Mouse (Mus musculus): ENCODE results near the gene Mrpl45. TPM values are rescaled to one million over a fixed set of nuclear protein-coding genes. Genes with fewer than 3 reads are reported as not detected.
"Not testable (repeated sequence)": the region's sequence is repeated elsewhere in the genome, so short reads cannot be mapped to it uniquely, and the experiment has no call there.

Gene Mrpl45
- polyA plus RNA-seq, 1 experiment from 2014 or later: 21.2 TPM

- Histone ChIP-seq H3K4me1 (ENCODE audit: control insufficient read depth, low read depth, low read length) (peaks cover 2% of the 10 kb centered on the region), H3K27ac (ENCODE audit: low read length) (no peak overlapping the region), H3K9ac (ENCODE audit: low read depth, low read length) (no peak overlapping the region), H3K9me3 (replicated peaks; ENCODE audit: control insufficient read depth, low read length) (no peaks in the 10 kb centered on the region), H3K36me3 (ENCODE audit: control insufficient read depth, insufficient read depth) (no peaks in the 10 kb centered on the region), H3K4me2 (ENCODE audit: low read depth, low read length) (no peak overlapping the region), H3K27me3 (ENCODE audit: control insufficient read depth, insufficient read depth, low read depth, low read length) (no peaks in the 10 kb centered on the region), H3K4me3 (ENCODE audit: low read depth, low read length) (no peak overlapping the region)
- ATAC-seq (ENCODE audit: low read depth): no peak
- 63% methylated on average over 9 of the region's 9 CpGs for WGBS (ENCODE audit: insufficient replicate concordance)
These were observed 31.8 kb downstream of the Mrpl45 start for GRCm38 (mm10) chr11:97347291-97347690.

- H3K4me1 ChIP-seq (ENCODE audit: control insufficient read depth, low read depth, low read length): peaks cover 2% of the 10 kb centered on the region
- H3K9me3 ChIP-seq (replicated peaks; ENCODE audit: control insufficient read depth, low read length): no peaks in the 10 kb centered on the region
- no peak overlapping the region for H3K4me3 ChIP-seq (ENCODE audit: low read depth, low read length)
- H3K27ac ChIP-seq (ENCODE audit: low read length): no peak overlapping the region
- no peak overlapping the region for H3K9ac ChIP-seq (ENCODE audit: low read depth, low read length)
- H3K4me2 ChIP-seq (ENCODE audit: low read depth, low read length): no peak overlapping the region
- peak; percentile 68 for ATAC-seq (ENCODE audit: low read depth)
- H3K36me3 ChIP-seq (ENCODE audit: control insufficient read depth, insufficient read depth): no peaks in the 10 kb centered on the region
- WGBS (ENCODE audit: insufficient replicate concordance): 24% methylated on average over 2 of the region's 2 CpGs
- no peaks in the 10 kb centered on the region for H3K27me3 ChIP-seq (ENCODE audit: control insufficient read depth, insufficient read depth, low read depth, low read length)
These were observed 34.5 kb downstream of the Mrpl45 start for GRCm38 (mm10) chr11:97350035-97350434.

GRCm38 (mm10) chr11:97352027-97352684 lies 36.6 kb downstream of the Mrpl45 start, which contains the start of gene Gpr179:
TSS of gene Gpr179 (minus strand) at chr11:97352077.
- no peaks in the 10 kb centered on the region for H3K9me3 ChIP-seq (replicated peaks; ENCODE audit: control insufficient read depth, low read length)
- H3K36me3 ChIP-seq (ENCODE audit: control insufficient read depth, insufficient read depth): no peaks in the 10 kb centered on the region
- H3K4me3 ChIP-seq (ENCODE audit: low read depth, low read length): no peak within 1 kb of the TSS
- H3K4me2 ChIP-seq (ENCODE audit: low read depth, low read length): no peak within 1 kb of the TSS
- H3K27me3 ChIP-seq (ENCODE audit: control insufficient read depth, insufficient read depth, low read depth, low read length): no peaks in the 10 kb centered on the region; the same call in 1 of the 2 replicates
- ATAC-seq (ENCODE audit: low read depth): no peak
- H3K4me1 ChIP-seq (ENCODE audit: control insufficient read depth, low read depth, low read length): peaks cover 2% of the 10 kb centered on the region
- H3K27ac ChIP-seq (ENCODE audit: low read length): no peak within 1 kb of the TSS
- 73% methylated on average over 3 of the region's 3 CpGs for WGBS (ENCODE audit: insufficient replicate concordance)
- no peak within 1 kb of the TSS for H3K9ac ChIP-seq (ENCODE audit: low read depth, low read length)

GRCm38 (mm10) chr11:97352935-97353597 lies 37.5 kb downstream of the Mrpl45 start:
- Histone ChIP-seq H3K9ac (ENCODE audit: low read depth, low read length) (no peak overlapping the region), H3K27ac (ENCODE audit: low read length) (no peak overlapping the region), H3K4me1 (ENCODE audit: control insufficient read depth, low read depth, low read length) (peaks cover 2% of the 10 kb centered on the region), H3K4me3 (ENCODE audit: low read depth, low read length) (no peak overlapping the region), H3K27me3 (ENCODE audit: control insufficient read depth, insufficient read depth, low read depth, low read length) (no peaks in the 10 kb centered on the region; the same call in 1 of the 2 replicates), H3K36me3 (ENCODE audit: control insufficient read depth, insufficient read depth) (no peaks in the 10 kb centered on the region), H3K9me3 (replicated peaks; ENCODE audit: control insufficient read depth, low read length) (no peaks in the 10 kb centered on the region), H3K4me2 (ENCODE audit: low read depth, low read length) (no peak overlapping the region)
- ATAC-seq (ENCODE audit: low read depth): no peak
- 53% methylated on average over 4 of the region's 4 CpGs for WGBS (ENCODE audit: insufficient replicate concordance)

GRCm38 (mm10) chr11:97354646-97355045 lies 39.1 kb downstream of the Mrpl45 start:
- ATAC-seq (ENCODE audit: low read depth): no peak
- H3K4me1 ChIP-seq (ENCODE audit: control insufficient read depth, low read depth, low read length): peaks cover 2% of the 10 kb centered on the region
- H3K4me2 ChIP-seq (ENCODE audit: low read depth, low read length): no peak overlapping the region
- H3K27ac ChIP-seq (ENCODE audit: low read length): no peak overlapping the region
- H3K4me3 ChIP-seq (ENCODE audit: low read depth, low read length): no peak overlapping the region
- no peaks in the 10 kb centered on the region; the same call in 1 of the 2 replicates for H3K27me3 ChIP-seq (ENCODE audit: control insufficient read depth, insufficient read depth, low read depth, low read length)
- H3K9ac ChIP-seq (ENCODE audit: low read depth, low read length): no peak overlapping the region
- H3K9me3 ChIP-seq (replicated peaks; ENCODE audit: control insufficient read depth, low read length): no peaks in the 10 kb centered on the region
- H3K36me3 ChIP-seq (ENCODE audit: control insufficient read depth, insufficient read depth): no peaks in the 10 kb centered on the region
- 74% methylated on average over 2 of the region's 2 CpGs for WGBS (ENCODE audit: insufficient replicate concordance)

GRCm38 (mm10) chr11:97355247-97355646 lies 39.7 kb downstream of the Mrpl45 start:
- no peak for ATAC-seq (ENCODE audit: low read depth)
- no peaks in the 10 kb centered on the region; the same call in 1 of the 2 replicates for H3K27me3 ChIP-seq (ENCODE audit: control insufficient read depth, insufficient read depth, low read depth, low read length)

GRCm38 (mm10) chr11:97357663-97358062 lies 42.1 kb downstream of the Mrpl45 start:
- not testable (repeated sequence) for H3K27ac ChIP-seq (ENCODE audit: low read length); H3K4me1 ChIP-seq (ENCODE audit: control insufficient read depth, low read depth, low read length); H3K27me3 ChIP-seq (ENCODE audit: control insufficient read depth, insufficient read depth, low read depth, low read length); H3K4me3 ChIP-seq (ENCODE audit: low read depth, low read length); H3K9me3 ChIP-seq (replicated peaks; ENCODE audit: control insufficient read depth, low read length); H3K9ac ChIP-seq (ENCODE audit: low read depth, low read length); H3K4me2 ChIP-seq (ENCODE audit: low read depth, low read length); H3K36me3 ChIP-seq (ENCODE audit: control insufficient read depth, insufficient read depth); ATAC-seq (ENCODE audit: low read depth)
- 5% methylated on average over 4 of the region's 6 CpGs for WGBS (ENCODE audit: insufficient replicate concordance)

More at GRCm38 (mm10) chr11:97355247-97355646, 39.7 kb downstream of the Mrpl45 start:
- H3K27ac ChIP-seq (ENCODE audit: low read length): no peak overlapping the region
- H3K4me3 ChIP-seq (ENCODE audit: low read depth, low read length): no peak overlapping the region
- H3K9ac ChIP-seq (ENCODE audit: low read depth, low read length): no peak overlapping the region
- H3K36me3 ChIP-seq (ENCODE audit: control insufficient read depth, insufficient read depth): no peaks in the 10 kb centered on the region
- H3K4me2 ChIP-seq (ENCODE audit: low read depth, low read length): no peak overlapping the region
- H3K4me1 ChIP-seq (ENCODE audit: control insufficient read depth, low read depth, low read length): peaks cover under 1% of the 10 kb centered on the region
- 54% methylated on average over 7 of the region's 7 CpGs for WGBS (ENCODE audit: insufficient replicate concordance)
- no peaks in the 10 kb centered on the region for H3K9me3 ChIP-seq (replicated peaks; ENCODE audit: control insufficient read depth, low read length)

- Histone ChIP-seq H3K4me1 (ENCODE audit: control insufficient read depth, low read depth, low read length) (peaks cover 30% of the 10 kb centered on the region), H3K27me3 (ENCODE audit: control insufficient read depth, insufficient read depth, low read depth, low read length) (no peaks in the 10 kb centered on the region), H3K9ac (ENCODE audit: low read depth, low read length) (peak within 1 kb of the TSS; percentile 97), H3K4me3 (ENCODE audit: low read depth, low read length) (peak within 1 kb of the TSS; percentile 97), H3K36me3 (ENCODE audit: control insufficient read depth, insufficient read depth) (no peaks in the 10 kb centered on the region), H3K4me2 (ENCODE audit: low read depth, low read length) (peak within 1 kb of the TSS; percentile 97), H3K27ac (ENCODE audit: low read length) (peak within 1 kb of the TSS; percentile 85), H3K9me3 (replicated peaks; ENCODE audit: control insufficient read depth, low read length) (no peaks in the 10 kb centered on the region)
- under 1% methylated on average over 32 of the region's 81 CpGs for WGBS (ENCODE audit: insufficient replicate concordance)
- ATAC-seq (ENCODE audit: low read depth): peak; percentile 95
These were observed 46.6 kb downstream of the Mrpl45 start, which contains the start of gene Socs7 for GRCm38 (mm10) chr11:97361948-97362648. TSS of gene Socs7 (plus strand) at chr11:97362551.

GRCm38 (mm10) chr11:97362649-97362942 lies 47.1 kb downstream of the Mrpl45 start:
- Histone ChIP-seq H3K27me3 (ENCODE audit: control insufficient read depth, insufficient read depth, low read depth, low read length) (no peaks in the 10 kb centered on the region), H3K9ac (ENCODE audit: low read depth, low read length) (peak overlapping the region; percentile 97), H3K36me3 (ENCODE audit: control insufficient read depth, insufficient read depth) (no peaks in the 10 kb centered on the region), H3K27ac (ENCODE audit: low read length) (peak overlapping the region; percentile 85), H3K4me2 (ENCODE audit: low read depth, low read length) (peak overlapping the region; percentile 97), H3K9me3 (replicated peaks; ENCODE audit: control insufficient read depth, low read length) (no peaks in the 10 kb centered on the region), H3K4me3 (ENCODE audit: low read depth, low read length) (peak overlapping the region; percentile 97), H3K4me1 (ENCODE audit: control insufficient read depth, low read depth, low read length) (peaks cover 30% of the 10 kb centered on the region)
- ATAC-seq (ENCODE audit: low read depth): no peak; the same call in 1 of the 2 replicates
- WGBS (ENCODE audit: insufficient replicate concordance): 0% methylated on average over 33 of the region's 39 CpGs
